Mouse (Mus musculus): ENCODE measurements around the gene Fam110c. TPM values are rescaled to one million over a fixed set of nuclear protein-coding genes. Genes with fewer than 3 reads are reported as not detected.
A peak's percentile ranks its signal among the peaks of the same experiment; 100 is the strongest.

Gene Fam110c
- total and polyA plus RNA-seq, 3 experiments = 0.10 TPM; not detected in 2

DNA sequence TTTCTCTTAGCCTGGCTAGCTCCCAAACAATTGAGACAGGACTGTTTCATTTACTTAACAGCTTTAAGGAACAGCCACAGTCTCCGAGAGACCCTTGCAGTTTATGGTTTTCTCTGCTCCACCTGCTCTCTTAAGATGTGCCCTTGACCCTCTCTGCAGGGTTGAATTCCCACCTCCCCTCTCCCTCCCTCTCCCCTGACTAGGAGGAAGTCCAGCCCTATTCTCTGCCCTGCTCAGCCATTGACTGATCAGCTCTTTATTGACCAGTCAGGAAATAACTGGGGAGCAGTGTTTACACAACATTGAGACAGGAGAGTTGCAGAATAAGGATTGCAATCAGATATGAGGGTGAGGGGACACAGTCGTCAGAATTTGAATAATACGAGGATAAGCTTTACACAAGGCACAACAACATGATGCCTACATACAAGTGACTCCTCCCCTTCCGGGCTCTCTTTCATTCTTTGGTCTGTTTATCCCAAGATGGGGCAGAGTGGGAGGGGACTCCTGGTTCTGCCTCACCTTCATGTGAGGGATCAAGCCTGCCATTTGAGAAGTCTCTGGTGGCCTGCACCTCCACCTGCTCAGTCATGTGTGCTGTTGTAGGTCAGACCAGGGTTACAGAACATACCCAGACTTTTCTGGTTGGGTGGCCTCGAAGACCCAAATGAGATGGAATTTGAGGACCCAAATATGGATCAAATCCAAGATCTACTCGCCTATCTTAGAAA is 49.4 kb downstream of the Fam110c start:
- dilution Hi-C loops (cut with MboI; ENCODE audit: extremely low pct_ligation_motif_present, extremely low pct_unique_long_range_greater_than_20kb, low sequenced_read_pairs) = no loop called here

DNA sequence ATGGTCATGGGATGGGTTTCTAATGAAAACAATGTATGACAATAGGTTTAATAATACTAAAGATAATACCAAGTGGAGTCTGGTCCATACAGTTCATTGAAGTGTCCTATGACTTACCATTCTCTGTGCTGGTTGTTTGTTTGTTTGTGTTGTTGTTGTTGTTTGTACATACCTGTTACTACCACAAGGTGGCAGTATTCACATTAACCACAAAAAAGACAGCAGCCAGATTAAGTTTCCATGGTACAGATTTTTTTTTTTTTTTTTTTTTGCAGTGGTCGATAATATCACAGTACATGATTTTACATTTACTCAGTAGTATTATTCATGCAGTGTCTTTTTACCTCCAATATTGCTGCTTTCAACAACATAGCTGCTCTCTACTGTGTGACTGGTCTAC is 52.4 kb downstream of the Fam110c start:
- Histone ChIP-seq H3K36me3 (replicated peaks in 1 of 2; ENCODE audit: control insufficient read depth in 1 of 2, insufficient read depth in 1 of 2, low read length in 1 of 2) (no peaks in the 10 kb centered on the region), H3K4me2 (ENCODE audit: insufficient read depth, low read depth, poor library complexity, severe bottlenecking) (no peak overlapping the region), H3K9ac (ENCODE audit: insufficient read depth, low read depth) (no peak overlapping the region), H3K27me3 (replicated peaks) (no peaks in the 10 kb centered on the region), H3K4me1 (ENCODE audit: control insufficient read depth in 1 of 2, insufficient read depth in 2 of 2) (peaks cover 2 to 14% of the 10 kb centered on the region in 2 experiments; a peak in 1 of 4 replicates), H3K9me3 (replicated peaks; ENCODE audit: low read length) (no peaks in the 10 kb centered on the region), H3K27ac (ENCODE audit: insufficient read depth, low read depth) (no peak overlapping the region), H3K79me2 (replicated peaks; ENCODE audit: control insufficient read depth, extremely low read depth, insufficient read depth, poor library complexity, severe bottlenecking) (no peaks in the 10 kb centered on the region), H3K4me3 (replicated peaks in 1 of 3; ENCODE audit: low read depth in 2 of 3, low read length in 2 of 3, poor library complexity in 1 of 3) (no peak overlapping the region)
- no peak for TF ChIP-seq SIN3A (IDR thresholded peaks at IDR 0.05; ENCODE audit: low read length)
- no peak for TF ChIP-seq MAFK (IDR thresholded peaks at IDR 0.05; ENCODE audit: insufficient replicate concordance, low read length)
- TF ChIP-seq ETS1 (conservative IDR thresholded peaks at IDR 0.05; ENCODE audit: low read depth, low read length) = no peak
- no peak for TF ChIP-seq KAT2A (IDR thresholded peaks at IDR 0.05; ENCODE audit: insufficient replicate concordance, low read length)
- TF ChIP-seq RAD21 (IDR thresholded peaks at IDR 0.05; ENCODE audit: low read depth, low read length) = peak; percentile 23
- peak; percentile 72 for TF ChIP-seq ZNF384 (IDR thresholded peaks at IDR 0.05; ENCODE audit: low read depth, low read length)
- TF ChIP-seq GABPA (IDR thresholded peaks at IDR 0.05; ENCODE audit: insufficient replicate concordance, low read depth, low read length) = no peak
- TF ChIP-seq NRF1 (IDR thresholded peaks at IDR 0.05; ENCODE audit: low read depth, low read length) = no peak
- TF ChIP-seq CTCF (conservative IDR thresholded peaks at IDR 0.05 in 1 of 2, IDR thresholded peaks at IDR 0.05 in 1 of 2; ENCODE audit: low read depth in 2 of 2, low read length in 2 of 2) = peak; percentile 20 to 52; a peak in 2 of 4 replicates
- no peak for TF ChIP-seq CHD2 (IDR thresholded peaks at IDR 0.05; ENCODE audit: low read length)
- TF ChIP-seq POLR2AphosphoS2 (IDR thresholded peaks at IDR 0.05; ENCODE audit: low read depth, low read length) = no peak
- DNase-seq (ENCODE audit: extremely low read depth) = no peak
- dilution Hi-C loops (cut with MboI; ENCODE audit: extremely low pct_ligation_motif_present, extremely low pct_unique_long_range_greater_than_20kb, low sequenced_read_pairs) (no loop called here), in situ Hi-C loops (cut with MboI; ENCODE audit: low pct_ligation_motif_present, low pct_unique_long_range_greater_than_20kb, low sequenced_read_pairs) (no loop called here)

More for the DNA sequence above, 49.4 kb downstream of the Fam110c start:
- DNase-seq (ENCODE audit: extremely low read depth) = no peak
- TF ChIP-seq GABPA (IDR thresholded peaks at IDR 0.05; ENCODE audit: insufficient replicate concordance, low read depth, low read length) (no peak), USF1 (IDR thresholded peaks at IDR 0.05; ENCODE audit: low read depth, low read length) (no peak), CTCF (conservative IDR thresholded peaks at IDR 0.05 in 1 of 2, IDR thresholded peaks at IDR 0.05 in 1 of 2; ENCODE audit: low read depth in 2 of 2, low read length in 2 of 2) (no peak), ZC3H11A (IDR thresholded peaks at IDR 0.05; ENCODE audit: low read depth, low read length) (no peak), RAD21 (IDR thresholded peaks at IDR 0.05; ENCODE audit: low read depth, low read length) (no peak), ZKSCAN1 (IDR thresholded peaks at IDR 0.05; ENCODE audit: borderline replicate concordance, low read depth, low read length) (no peak), CHD2 (IDR thresholded peaks at IDR 0.05; ENCODE audit: low read length) (no peak), JUND (conservative IDR thresholded peaks at IDR 0.05; ENCODE audit: low read depth, low read length) (no peak)
- in situ Hi-C loops (cut with MboI; ENCODE audit: low pct_ligation_motif_present, low pct_unique_long_range_greater_than_20kb, low sequenced_read_pairs) = no loop called here
- Histone ChIP-seq H3K36me3 (replicated peaks in 1 of 2; ENCODE audit: control insufficient read depth in 1 of 2, insufficient read depth in 1 of 2, low read length in 1 of 2) (no peaks in the 10 kb centered on the region), H3K9me3 (replicated peaks; ENCODE audit: low read length) (no peaks in the 10 kb centered on the region), H3K27me3 (replicated peaks) (no peaks in the 10 kb centered on the region), H3K4me2 (ENCODE audit: insufficient read depth, low read depth, poor library complexity, severe bottlenecking) (no peak overlapping the region), H3K79me2 (replicated peaks; ENCODE audit: control insufficient read depth, extremely low read depth, insufficient read depth, poor library complexity, severe bottlenecking) (no peaks in the 10 kb centered on the region), H3K4me1 (ENCODE audit: control insufficient read depth in 1 of 2, insufficient read depth in 2 of 2) (no peaks in the 10 kb centered on the region), H3K27ac (ENCODE audit: insufficient read depth, low read depth) (no peak overlapping the region), H3K4me3 (replicated peaks in 1 of 3; ENCODE audit: low read depth in 2 of 3, low read length in 2 of 3, poor library complexity in 1 of 3) (no peak overlapping the region), H3K9ac (ENCODE audit: insufficient read depth, low read depth) (no peak overlapping the region)
